Mouse (Mus musculus): Measurements from ENCODE around the gene Syk. TPM values are rescaled to one million over a fixed set of nuclear protein-coding genes. Genes with fewer than 3 reads are reported as not detected.

Gene Syk
- polyA plus RNA-seq, 1 experiment: 4.7 TPM

DNA sequence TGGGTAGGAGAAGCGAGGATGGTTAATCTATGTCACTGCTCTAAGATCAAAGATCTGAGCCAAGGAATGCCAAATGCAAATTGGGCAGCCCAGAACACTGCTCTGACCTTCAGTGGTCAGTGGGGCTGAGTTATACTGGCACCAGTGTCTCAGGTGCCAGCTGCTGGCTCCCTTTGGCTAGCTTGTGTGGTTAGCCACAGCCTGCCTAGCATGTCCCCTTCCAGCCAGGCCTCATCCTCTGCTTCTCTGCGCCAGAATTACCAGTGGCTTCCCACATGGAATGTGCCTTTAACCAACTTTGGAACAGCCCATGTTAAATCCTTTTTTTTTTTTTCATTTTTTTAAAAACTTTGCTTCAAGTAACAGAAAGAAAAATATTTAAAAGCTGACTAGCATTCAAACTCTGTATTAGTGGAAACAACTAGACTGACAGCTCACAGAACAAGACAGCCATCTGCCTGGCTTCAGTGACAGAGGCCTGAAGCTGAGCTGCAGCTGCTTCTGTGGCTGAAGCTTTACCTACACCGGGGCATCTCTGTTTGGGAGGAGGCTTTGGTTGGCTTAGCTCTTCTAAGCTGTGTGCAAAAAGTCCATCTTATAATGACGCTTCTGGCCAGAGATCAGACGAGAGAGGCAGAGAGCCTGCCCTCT, 41.5 kb upstream of the Syk start:
- Histone ChIP-seq H3K27me3 (replicated peaks; ENCODE audit: control insufficient read depth, insufficient read depth, low read length) (no peaks in the 10 kb centered on the region), H3K4me3 (ENCODE audit: insufficient read depth, low read depth, low read length) (no peak overlapping the region), H3K4me1 (ENCODE audit: control insufficient read depth, insufficient read depth, low read length) (no peaks in the 10 kb centered on the region), H3K27ac (ENCODE audit: insufficient read depth, low read depth, low read length) (no peak overlapping the region), H3K36me3 (ENCODE audit: control insufficient read depth, insufficient read depth, low read length) (no peaks in the 10 kb centered on the region)
- TF ChIP-seq CTCF (conservative IDR thresholded peaks at IDR 0.05; ENCODE audit: insufficient read depth, insufficient read length, low read depth, low read length): no peak
- 69% methylated on average over 5 of the region's 5 CpGs for WGBS
- DNase-seq: no peak

DNA sequence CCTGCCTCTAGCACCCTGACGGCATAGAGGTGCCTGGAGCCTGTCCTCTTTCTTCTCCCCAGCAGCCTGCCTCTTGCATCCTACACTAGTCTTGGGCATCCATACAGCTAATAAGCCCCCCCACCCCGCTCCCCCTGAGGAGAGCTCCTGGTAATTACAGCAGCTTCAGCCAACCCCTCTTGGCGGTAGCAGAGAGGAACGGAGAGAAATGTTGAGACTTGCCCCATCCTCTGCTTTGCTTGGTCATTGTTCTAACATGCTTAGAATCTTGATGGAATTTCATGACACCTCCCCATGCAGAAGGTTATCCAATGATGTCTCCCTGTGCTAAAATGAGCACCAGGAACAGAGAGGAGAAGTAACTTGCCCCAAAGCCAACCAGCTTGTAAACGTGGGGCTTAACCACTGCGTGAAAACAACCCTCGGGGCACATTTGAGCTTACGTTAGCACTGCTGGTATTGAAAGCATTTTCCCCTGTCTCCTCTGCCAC, 40.9 kb upstream of the Syk start:
- H3K27me3 ChIP-seq (replicated peaks; ENCODE audit: control insufficient read depth, insufficient read depth, low read length): no peaks in the 10 kb centered on the region
- no peak for TF ChIP-seq CTCF (conservative IDR thresholded peaks at IDR 0.05; ENCODE audit: insufficient read depth, insufficient read length, low read depth, low read length)
- no peak for TF ChIP-seq POLR2A (IDR thresholded peaks at IDR 0.05; ENCODE audit: low read depth, low read length)
- no peak overlapping the region for H3K27ac ChIP-seq (ENCODE audit: insufficient read depth, low read depth, low read length)
- H3K36me3 ChIP-seq (ENCODE audit: control insufficient read depth, insufficient read depth, low read length): no peaks in the 10 kb centered on the region
- WGBS: 80% methylated on average over 8 of the region's 8 CpGs
- no peaks in the 10 kb centered on the region for H3K4me1 ChIP-seq (ENCODE audit: control insufficient read depth, insufficient read depth, low read length)
- no peak for DNase-seq
- H3K4me3 ChIP-seq (ENCODE audit: insufficient read depth, low read depth, low read length): no peak overlapping the region

DNA sequence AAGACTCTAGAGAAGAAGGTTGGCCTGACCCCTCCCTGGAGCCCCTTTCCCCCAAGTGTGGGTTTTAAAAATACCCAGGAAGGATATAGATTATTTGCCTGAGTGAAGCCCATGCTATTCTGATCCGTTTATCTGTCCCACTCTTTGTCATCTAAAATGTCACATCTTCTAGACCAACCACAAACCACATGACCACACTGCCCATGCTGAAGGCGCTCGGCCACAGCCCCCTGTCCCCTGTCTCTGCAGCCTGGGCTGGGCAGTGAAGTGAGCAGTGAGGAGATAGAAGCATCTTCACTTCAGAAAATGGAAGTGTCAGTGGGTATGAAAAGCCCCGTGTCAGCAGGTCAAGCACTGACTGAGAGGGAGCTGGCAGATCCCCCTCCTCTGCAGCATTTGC, 40.3 kb upstream of the Syk start:
- Histone ChIP-seq H3K36me3 (ENCODE audit: control insufficient read depth, insufficient read depth, low read length) (no peaks in the 10 kb centered on the region), H3K4me3 (ENCODE audit: insufficient read depth, low read depth, low read length) (no peak overlapping the region), H3K27me3 (replicated peaks; ENCODE audit: control insufficient read depth, insufficient read depth, low read length) (no peaks in the 10 kb centered on the region), H3K4me1 (ENCODE audit: control insufficient read depth, insufficient read depth, low read length) (no peaks in the 10 kb centered on the region), H3K27ac (ENCODE audit: insufficient read depth, low read depth, low read length) (no peak overlapping the region)
- no peak for TF ChIP-seq POLR2A (IDR thresholded peaks at IDR 0.05; ENCODE audit: low read depth, low read length)
- no peak for TF ChIP-seq CTCF (conservative IDR thresholded peaks at IDR 0.05; ENCODE audit: insufficient read depth, insufficient read length, low read depth, low read length)
- WGBS: 67% methylated on average over 4 of the region's 4 CpGs
- no peak for DNase-seq

DNA sequence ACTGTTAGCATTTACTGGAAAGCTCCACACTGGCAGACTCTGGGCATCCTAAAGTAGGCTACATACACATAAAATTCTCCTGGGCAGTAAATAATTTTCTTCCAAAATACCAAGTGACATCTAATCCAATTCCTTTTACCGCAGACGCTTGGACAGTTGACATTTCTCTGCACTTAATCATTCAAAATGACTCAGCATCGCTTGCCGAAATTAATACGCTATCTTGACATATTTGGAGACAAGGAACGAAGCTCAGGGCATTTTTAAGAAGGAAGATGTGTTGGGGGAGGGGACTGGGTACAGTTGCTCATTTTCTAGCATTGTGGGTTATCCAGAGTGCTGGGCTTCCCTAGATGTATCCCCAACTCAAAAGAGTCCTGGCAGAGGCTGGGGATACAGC, 36.7 kb upstream of the Syk start:
- Histone ChIP-seq H3K27me3 (replicated peaks; ENCODE audit: control insufficient read depth, insufficient read depth, low read length) (no peaks in the 10 kb centered on the region), H3K36me3 (ENCODE audit: control insufficient read depth, insufficient read depth, low read length) (no peaks in the 10 kb centered on the region), H3K4me3 (ENCODE audit: insufficient read depth, low read depth, low read length) (no peak overlapping the region), H3K27ac (ENCODE audit: insufficient read depth, low read depth, low read length) (no peak overlapping the region), H3K4me1 (ENCODE audit: control insufficient read depth, insufficient read depth, low read length) (no peaks in the 10 kb centered on the region)
- no peak for TF ChIP-seq CTCF (conservative IDR thresholded peaks at IDR 0.05; ENCODE audit: insufficient read depth, insufficient read length, low read depth, low read length)
- no peak for TF ChIP-seq POLR2A (IDR thresholded peaks at IDR 0.05; ENCODE audit: low read depth, low read length)
- WGBS: 75% methylated on average over 6 of the region's 6 CpGs
- no peak for DNase-seq

DNA sequence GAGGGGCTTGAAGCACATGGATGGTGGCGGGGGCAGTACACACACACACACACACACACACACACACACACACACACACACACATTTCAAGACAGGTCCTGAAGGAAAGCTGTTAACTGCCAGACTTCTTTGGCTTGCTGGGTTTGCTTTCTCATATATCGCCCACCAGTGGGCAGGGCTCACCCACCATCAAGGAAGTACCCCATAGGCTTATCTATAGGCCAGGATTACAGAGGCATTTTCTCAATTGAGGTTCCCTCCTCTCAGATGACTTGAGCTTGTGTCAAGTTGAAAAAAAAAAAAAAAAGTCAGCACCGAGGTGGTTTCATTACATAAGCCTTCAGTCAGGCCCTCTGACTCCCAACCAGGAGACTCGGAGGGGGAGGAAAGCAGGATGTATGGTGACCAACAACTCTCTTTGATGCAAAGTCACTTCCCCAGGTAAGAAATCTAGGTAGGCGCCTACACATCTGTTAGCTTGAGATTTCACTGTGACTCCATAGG, 32.2 kb upstream of the Syk start:
- Histone ChIP-seq H3K27me3 (replicated peaks; ENCODE audit: control insufficient read depth, insufficient read depth, low read length) (no peaks in the 10 kb centered on the region), H3K4me3 (ENCODE audit: insufficient read depth, low read depth, low read length) (no peak overlapping the region), H3K4me1 (ENCODE audit: control insufficient read depth, insufficient read depth, low read length) (no peaks in the 10 kb centered on the region), H3K36me3 (ENCODE audit: control insufficient read depth, insufficient read depth, low read length) (no peaks in the 10 kb centered on the region), H3K27ac (ENCODE audit: insufficient read depth, low read depth, low read length) (no peak overlapping the region)
- no peak for TF ChIP-seq CTCF (conservative IDR thresholded peaks at IDR 0.05; ENCODE audit: insufficient read depth, insufficient read length, low read depth, low read length)
- no peak for TF ChIP-seq POLR2A (IDR thresholded peaks at IDR 0.05; ENCODE audit: low read depth, low read length)
- 67% methylated on average over 5 of the region's 5 CpGs for WGBS
- no peak for DNase-seq

DNA sequence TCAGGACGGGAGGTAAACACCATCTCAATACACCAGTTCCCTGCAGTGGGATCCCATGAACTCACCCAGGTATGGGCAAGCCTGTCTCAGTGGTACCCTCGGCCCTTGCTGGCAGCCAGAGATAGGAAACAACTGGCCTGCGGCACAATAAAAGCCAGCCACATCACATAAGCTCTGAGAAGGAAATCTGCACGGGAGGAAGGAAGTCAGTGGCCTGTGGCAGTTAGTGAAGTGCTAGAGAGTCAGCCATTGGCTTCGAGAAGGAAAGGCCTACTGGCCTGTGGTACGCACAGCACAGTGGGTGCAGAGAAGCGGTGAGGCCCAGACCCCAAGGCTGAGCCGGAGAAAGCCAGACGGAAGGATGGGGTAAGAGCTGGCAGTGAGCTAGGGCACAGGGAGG, 31.7 kb upstream of the Syk start:
- Histone ChIP-seq H3K4me1 (ENCODE audit: control insufficient read depth, insufficient read depth, low read length) (no peaks in the 10 kb centered on the region), H3K27me3 (replicated peaks; ENCODE audit: control insufficient read depth, insufficient read depth, low read length) (no peaks in the 10 kb centered on the region), H3K27ac (ENCODE audit: insufficient read depth, low read depth, low read length) (no peak overlapping the region), H3K4me3 (ENCODE audit: insufficient read depth, low read depth, low read length) (no peak overlapping the region), H3K36me3 (ENCODE audit: control insufficient read depth, insufficient read depth, low read length) (no peaks in the 10 kb centered on the region)
- TF ChIP-seq CTCF (conservative IDR thresholded peaks at IDR 0.05; ENCODE audit: insufficient read depth, insufficient read length, low read depth, low read length) (no peak), POLR2A (IDR thresholded peaks at IDR 0.05; ENCODE audit: low read depth, low read length) (no peak)
- DNase-seq: no peak
- WGBS: 77% methylated on average over 9 of the region's 9 CpGs

DNA sequence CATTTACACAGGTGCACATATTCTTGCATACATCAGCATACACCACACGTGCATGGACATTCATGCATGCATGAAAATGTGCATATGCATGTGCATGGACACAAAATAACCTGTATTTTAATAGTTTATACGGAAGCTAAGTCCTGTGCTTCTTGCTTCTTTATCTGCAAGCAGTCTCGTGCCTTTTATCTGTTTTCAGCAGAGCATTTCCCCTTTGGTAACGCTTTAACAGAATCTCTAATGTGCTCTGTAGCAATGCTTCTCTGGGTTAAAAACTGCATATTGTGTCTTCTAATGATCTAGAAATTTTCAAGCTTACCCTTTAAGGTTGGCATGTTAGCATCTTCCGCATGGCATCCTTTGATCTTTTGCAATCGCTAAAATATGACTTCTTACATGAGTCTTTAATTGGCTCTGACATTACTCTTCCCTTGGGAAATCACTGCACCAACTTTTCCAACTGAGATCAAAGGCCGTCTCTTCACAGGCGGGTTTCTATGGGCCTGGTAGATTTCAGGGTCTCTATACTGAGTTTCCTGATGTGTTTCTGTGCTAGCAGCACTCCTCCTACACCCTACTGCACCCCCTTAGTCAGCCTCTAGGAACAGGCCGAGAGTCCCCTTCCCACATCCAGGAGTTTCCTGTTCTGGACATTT, 30.0 kb upstream of the Syk start:
- Histone ChIP-seq H3K4me3 (ENCODE audit: insufficient read depth, low read depth, low read length) (no peak overlapping the region), H3K27me3 (replicated peaks; ENCODE audit: control insufficient read depth, insufficient read depth, low read length) (no peaks in the 10 kb centered on the region), H3K4me1 (ENCODE audit: control insufficient read depth, insufficient read depth, low read length) (no peaks in the 10 kb centered on the region), H3K36me3 (ENCODE audit: control insufficient read depth, insufficient read depth, low read length) (no peaks in the 10 kb centered on the region), H3K27ac (ENCODE audit: insufficient read depth, low read depth, low read length) (no peak overlapping the region)
- DNase-seq: no peak
- TF ChIP-seq CTCF (conservative IDR thresholded peaks at IDR 0.05; ENCODE audit: insufficient read depth, insufficient read length, low read depth, low read length) (no peak), POLR2A (IDR thresholded peaks at IDR 0.05; ENCODE audit: low read depth, low read length) (no peak)
- WGBS: 75% methylated on average over 9 of the region's 9 CpGs
